Mouse (Mus musculus): ENCODE results near the gene Ncoa6. TPM values are rescaled to one million over a fixed set of nuclear protein-coding genes. Genes with fewer than 3 reads are reported as not detected.

Ncoa6 gene
- total and polyA plus RNA-seq, 3 experiments, result 15.7 to 89.8 (median 48.8) TPM

DNA sequence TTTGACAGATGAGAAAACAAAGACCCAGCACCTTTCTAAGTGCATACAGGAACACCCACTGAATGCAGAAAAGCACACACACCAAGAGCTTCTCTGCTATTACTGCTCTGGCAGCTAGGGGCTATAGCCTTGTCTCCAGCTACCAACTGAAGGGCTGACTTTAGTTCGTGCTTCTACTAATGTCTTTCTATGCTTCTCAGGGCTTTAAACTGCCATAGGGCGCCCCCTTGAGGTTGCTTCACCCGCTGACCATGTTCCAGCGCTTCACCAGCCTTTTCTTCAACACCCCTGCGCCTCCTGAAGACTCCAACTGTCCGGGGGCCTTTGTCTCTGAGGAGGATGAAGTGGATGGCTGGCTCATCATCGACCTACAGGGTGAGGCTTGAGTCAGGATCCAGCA is 88.6 kb downstream of the Ncoa6 start:
- Histone ChIP-seq H3K9me3 (replicated peaks) (no peaks in the 10 kb centered on the region), H3K4me1 (ENCODE audit: insufficient read depth, low read depth, low read length) (peaks cover 21% of the 10 kb centered on the region), H3K27me3 (ENCODE audit: insufficient read depth, low read length) (peaks cover 9% of the 10 kb centered on the region), H3K4me3 (ENCODE audit: low read depth, low read length) (no peak overlapping the region), H3K36me3 (replicated peaks) (peaks cover 29% of the 10 kb centered on the region)
- no peak for TF ChIP-seq POLR2AphosphoS5 (IDR thresholded peaks at IDR 0.05; ENCODE audit: insufficient replicate concordance, low read depth, low read length)
- TF ChIP-seq CTCF (IDR thresholded peaks at IDR 0.05; ENCODE audit: low read depth, low read length), result peak; percentile 60
- no peak for ATAC-seq (ENCODE audit: extremely low read depth, insufficient number of reproducible peaks, low FRiP score, poor library complexity, severe bottlenecking)
- peak; percentile 60 for DNase-seq (ENCODE audit: low spot score)

DNA sequence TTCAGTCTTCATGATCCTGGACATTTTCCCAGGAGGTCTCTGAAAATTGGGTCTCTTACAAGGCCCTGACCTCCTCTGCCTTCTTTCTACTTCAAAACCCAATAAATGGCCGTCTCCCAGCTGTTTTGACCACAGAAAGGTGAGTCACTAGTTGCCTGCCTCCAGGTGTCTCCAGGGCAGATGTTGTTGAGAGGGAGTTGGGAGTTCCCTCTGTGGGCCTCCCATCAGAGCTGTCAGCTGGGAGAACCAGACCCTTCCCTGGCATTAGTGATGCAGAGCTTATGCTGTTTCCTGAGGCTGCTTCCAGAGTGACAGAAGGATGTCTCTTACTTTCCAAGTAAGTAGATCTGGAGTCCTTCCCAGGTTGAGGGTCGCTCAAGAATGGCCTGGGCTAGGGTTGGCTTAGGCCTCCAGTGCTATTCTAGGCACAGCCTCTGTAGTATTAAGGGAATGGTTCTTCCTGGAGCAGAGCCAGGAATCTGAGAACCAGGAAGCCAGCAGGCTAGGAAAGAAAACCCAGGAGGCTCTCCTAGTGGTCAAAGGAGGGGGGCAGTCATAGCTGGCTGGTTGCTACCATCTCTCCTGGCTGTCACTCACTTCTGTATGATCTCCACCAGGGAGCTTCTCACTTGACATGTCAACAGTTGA is 90.8 kb downstream of the Ncoa6 start:
- Histone ChIP-seq H3K36me3 (replicated peaks) (peaks cover 13% of the 10 kb centered on the region), H3K9me3 (replicated peaks) (no peaks in the 10 kb centered on the region), H3K4me1 (ENCODE audit: insufficient read depth, low read depth, low read length) (peaks cover 21% of the 10 kb centered on the region), H3K27me3 (ENCODE audit: insufficient read depth, low read length) (peaks cover 19% of the 10 kb centered on the region), H3K4me3 (ENCODE audit: low read depth, low read length) (no peak overlapping the region)
- DNase-seq (ENCODE audit: low spot score), result no peak
- no peak for TF ChIP-seq TAL1 (conservative IDR thresholded peaks at IDR 0.05; ENCODE audit: low read depth, low read length)
- no peak for TF ChIP-seq GATA2 (IDR thresholded peaks at IDR 0.05; ENCODE audit: borderline replicate concordance, low read depth, low read length)
- TF ChIP-seq CTCF (IDR thresholded peaks at IDR 0.05; ENCODE audit: low read depth, low read length), result no peak
- TF ChIP-seq POLR2AphosphoS5 (IDR thresholded peaks at IDR 0.05; ENCODE audit: insufficient replicate concordance, low read depth, low read length), result no peak
- TF ChIP-seq GATA1 (IDR thresholded peaks at IDR 0.05; ENCODE audit: borderline replicate concordance, low read length), result no peak
- no peak for ATAC-seq (ENCODE audit: extremely low read depth, insufficient number of reproducible peaks, low FRiP score, poor library complexity, severe bottlenecking)

DNA sequence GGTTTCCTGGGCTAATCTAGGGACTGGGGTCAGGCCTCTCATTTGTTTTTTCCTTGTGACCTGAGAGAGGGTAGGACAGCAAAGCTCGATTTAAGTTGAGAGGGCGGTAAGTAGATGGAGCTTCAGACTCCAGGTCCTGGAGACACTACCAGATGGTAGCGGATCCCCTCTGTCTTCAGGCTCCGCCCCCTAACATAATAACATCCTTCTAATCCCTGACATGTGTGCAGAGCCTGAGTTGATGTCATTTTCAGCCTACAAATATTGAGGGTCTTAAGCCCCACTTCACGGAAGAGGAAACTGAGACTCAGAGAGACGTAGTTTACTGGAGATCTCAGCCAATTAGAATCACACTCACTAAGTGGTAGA is 91.4 kb downstream of the Ncoa6 start:
- peak overlapping the region; percentile 79 for H3K4me3 ChIP-seq (ENCODE audit: low read depth, low read length)
- DNase-seq (ENCODE audit: low spot score), result no peak
- H3K27me3 ChIP-seq (ENCODE audit: insufficient read depth, low read length), result peaks cover 19% of the 10 kb centered on the region
- no peak; the same call in 1 of the 2 replicates for ATAC-seq (ENCODE audit: extremely low read depth, insufficient number of reproducible peaks, low FRiP score, poor library complexity, severe bottlenecking)
- TF ChIP-seq TAL1 (conservative IDR thresholded peaks at IDR 0.05; ENCODE audit: low read depth, low read length) (no peak), GATA2 (IDR thresholded peaks at IDR 0.05; ENCODE audit: borderline replicate concordance, low read depth, low read length) (no peak), POLR2AphosphoS5 (IDR thresholded peaks at IDR 0.05; ENCODE audit: insufficient replicate concordance, low read depth, low read length) (no peak), GATA1 (IDR thresholded peaks at IDR 0.05; ENCODE audit: borderline replicate concordance, low read length) (no peak), CTCF (IDR thresholded peaks at IDR 0.05; ENCODE audit: low read depth, low read length) (no peak)
- peaks cover 21% of the 10 kb centered on the region for H3K4me1 ChIP-seq (ENCODE audit: insufficient read depth, low read depth, low read length)
- no peaks in the 10 kb centered on the region for H3K9me3 ChIP-seq (replicated peaks)
- peaks cover 8% of the 10 kb centered on the region for H3K36me3 ChIP-seq (replicated peaks)

DNA sequence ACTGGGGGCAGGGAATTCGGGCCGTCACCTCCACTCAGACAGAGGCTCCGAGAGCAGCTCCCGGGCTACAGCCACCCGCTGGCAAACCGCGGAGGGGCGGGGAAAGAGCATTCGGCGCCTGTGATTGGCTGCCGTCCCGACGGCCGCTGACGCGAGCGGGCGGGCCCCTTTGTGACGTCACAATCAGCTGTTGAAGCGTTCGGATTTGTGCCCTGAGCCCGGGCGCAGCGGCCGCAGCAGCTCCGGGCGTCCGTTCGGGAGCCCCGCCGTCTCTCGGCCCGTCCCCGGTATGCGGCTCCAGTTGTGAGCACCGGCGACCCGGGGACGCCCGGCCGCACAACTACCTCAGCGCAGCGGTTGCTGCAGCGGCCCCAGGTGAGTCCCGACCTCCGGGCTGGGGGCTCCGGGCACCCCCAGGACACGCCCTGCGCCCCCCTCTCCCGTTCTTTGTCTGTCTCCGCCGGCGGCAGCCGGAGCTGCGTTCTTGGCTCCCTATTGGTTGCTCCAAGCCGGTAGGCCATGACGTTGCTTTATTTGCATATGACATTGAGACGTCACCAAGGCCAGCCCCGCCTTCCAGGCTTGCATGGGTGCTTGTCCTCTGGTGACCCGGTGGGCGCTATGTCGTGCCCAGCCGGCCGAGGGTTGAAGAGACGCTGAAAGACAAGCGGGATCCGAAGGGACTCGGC is 91.9 kb downstream of the Ncoa6 start:
- Histone ChIP-seq H3K27me3 (ENCODE audit: insufficient read depth, low read length) (peaks cover 22% of the 10 kb centered on the region), H3K4me1 (ENCODE audit: insufficient read depth, low read depth, low read length) (peaks cover 21% of the 10 kb centered on the region), H3K4me3 (ENCODE audit: low read depth, low read length) (peak overlapping the region; percentile 79), H3K36me3 (replicated peaks) (peaks cover 4% of the 10 kb centered on the region), H3K9me3 (replicated peaks) (no peaks in the 10 kb centered on the region)
- DNase-seq (ENCODE audit: low spot score) (peak; percentile 94), ATAC-seq (ENCODE audit: extremely low read depth, insufficient number of reproducible peaks, low FRiP score, poor library complexity, severe bottlenecking) (peak; percentile 90)
- no peak for TF ChIP-seq TAL1 (conservative IDR thresholded peaks at IDR 0.05; ENCODE audit: low read depth, low read length)
- TF ChIP-seq POLR2AphosphoS5 (IDR thresholded peaks at IDR 0.05; ENCODE audit: insufficient replicate concordance, low read depth, low read length), result no peak
- TF ChIP-seq CTCF (IDR thresholded peaks at IDR 0.05; ENCODE audit: low read depth, low read length), result no peak
- TF ChIP-seq GATA1 (IDR thresholded peaks at IDR 0.05; ENCODE audit: borderline replicate concordance, low read length), result no peak
- TF ChIP-seq GATA2 (IDR thresholded peaks at IDR 0.05; ENCODE audit: borderline replicate concordance, low read depth, low read length), result no peak

DNA sequence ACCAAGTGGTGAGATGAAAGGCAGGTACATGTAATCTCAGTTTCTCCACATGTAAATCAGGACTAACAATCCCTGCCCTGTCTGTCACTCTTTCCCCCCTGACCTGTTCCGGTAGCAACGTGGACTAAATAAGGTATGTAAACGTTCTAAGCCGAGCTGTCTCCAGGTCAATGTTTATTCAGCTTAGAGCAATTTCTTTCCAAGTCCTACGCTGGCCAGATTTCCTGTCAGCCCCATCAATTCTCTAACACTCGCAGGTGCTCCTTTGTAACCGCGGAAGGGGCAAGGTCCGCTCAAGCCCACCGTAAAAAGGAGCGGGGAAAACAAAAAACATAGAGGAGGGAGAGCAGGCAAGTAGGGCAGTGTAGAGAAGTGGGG is 92.6 kb downstream of the Ncoa6 start:
- Histone ChIP-seq H3K4me1 (ENCODE audit: insufficient read depth, low read depth, low read length) (peaks cover 21% of the 10 kb centered on the region), H3K36me3 (replicated peaks) (no peaks in the 10 kb centered on the region), H3K9me3 (replicated peaks) (no peaks in the 10 kb centered on the region), H3K4me3 (ENCODE audit: low read depth, low read length) (peak overlapping the region; percentile 79; the same call in 1 of the 2 replicates), H3K27me3 (ENCODE audit: insufficient read depth, low read length) (peaks cover 27% of the 10 kb centered on the region)
- TF ChIP-seq GATA1 (IDR thresholded peaks at IDR 0.05; ENCODE audit: borderline replicate concordance, low read length) (no peak), TAL1 (conservative IDR thresholded peaks at IDR 0.05; ENCODE audit: low read depth, low read length) (no peak)
- DNase-seq (ENCODE audit: low spot score) (no peak), ATAC-seq (ENCODE audit: extremely low read depth, insufficient number of reproducible peaks, low FRiP score, poor library complexity, severe bottlenecking) (no peak)

DNA sequence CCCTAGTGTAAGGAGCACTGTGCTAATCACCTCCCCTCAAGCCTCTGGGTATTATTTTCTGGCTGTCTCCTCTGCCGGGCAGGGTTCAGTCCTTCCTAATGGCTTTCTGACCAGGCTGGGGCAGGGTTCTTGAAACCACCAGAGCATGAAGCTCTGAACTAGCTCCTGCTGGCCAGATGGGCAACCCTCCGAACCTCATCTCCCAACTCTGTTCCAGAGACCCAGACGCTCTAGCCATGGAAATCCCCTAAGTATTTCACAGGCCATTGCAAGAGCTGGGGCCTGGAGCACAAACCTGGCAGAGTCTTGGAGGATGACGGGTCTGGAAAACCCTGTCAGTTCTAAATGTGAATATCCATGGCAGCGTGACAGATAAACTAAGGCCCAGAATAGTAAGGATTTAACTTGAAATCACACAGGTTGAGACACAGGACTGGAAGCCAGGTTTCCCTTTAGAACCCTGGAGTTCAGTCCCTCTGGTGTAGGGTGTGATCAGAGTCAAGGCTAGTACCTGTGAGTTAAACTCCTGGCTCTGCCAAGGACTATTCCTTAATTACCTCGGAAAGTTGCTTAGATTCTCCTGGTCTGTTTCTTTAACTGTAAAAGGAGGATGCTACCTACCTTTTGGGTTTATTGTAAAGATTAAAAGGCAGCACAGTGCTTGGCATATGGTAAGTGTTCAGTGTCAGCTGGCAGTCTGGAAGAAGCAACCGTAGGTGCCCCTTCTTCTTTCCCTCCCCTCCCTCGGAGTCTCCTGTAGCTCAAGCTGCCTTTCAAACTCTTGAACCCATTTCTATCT is 93.2 kb downstream of the Ncoa6 start, which contains the start of gene Trp53inp2:
TSS of gene Trp53inp2 (plus strand) at position 799 of the 799 bp plus-strand sequence.
- ATAC-seq (ENCODE audit: extremely low read depth, insufficient number of reproducible peaks, low FRiP score, poor library complexity, severe bottlenecking), result no peak
- no peak for DNase-seq (ENCODE audit: low spot score)
- TF ChIP-seq GATA1 (IDR thresholded peaks at IDR 0.05; ENCODE audit: borderline replicate concordance, low read length) (no peak), POLR2AphosphoS5 (IDR thresholded peaks at IDR 0.05; ENCODE audit: insufficient replicate concordance, low read depth, low read length) (no peak), CTCF (IDR thresholded peaks at IDR 0.05; ENCODE audit: low read depth, low read length) (no peak), GATA2 (IDR thresholded peaks at IDR 0.05; ENCODE audit: borderline replicate concordance, low read depth, low read length) (no peak), TAL1 (conservative IDR thresholded peaks at IDR 0.05; ENCODE audit: low read depth, low read length) (no peak)
- Histone ChIP-seq H3K36me3 (replicated peaks) (no peaks in the 10 kb centered on the region), H3K4me3 (ENCODE audit: low read depth, low read length) (peak within 1 kb of the TSS; percentile 79), H3K27me3 (ENCODE audit: insufficient read depth, low read length) (peaks cover 30% of the 10 kb centered on the region), H3K9me3 (replicated peaks) (no peaks in the 10 kb centered on the region), H3K4me1 (ENCODE audit: insufficient read depth, low read depth, low read length) (peaks cover 21% of the 10 kb centered on the region)

All from G1E (cell line).